Mouse (Mus musculus): ENCODE data around the gene Pik3ap1.

The Pik3ap1 gene

GRCm38 (mm10) chr19:41369557-41370460 lies 15.1 kb downstream of the Pik3ap1 start:
- DNase-seq (ENCODE audit: low spot score): no peak

DNA sequence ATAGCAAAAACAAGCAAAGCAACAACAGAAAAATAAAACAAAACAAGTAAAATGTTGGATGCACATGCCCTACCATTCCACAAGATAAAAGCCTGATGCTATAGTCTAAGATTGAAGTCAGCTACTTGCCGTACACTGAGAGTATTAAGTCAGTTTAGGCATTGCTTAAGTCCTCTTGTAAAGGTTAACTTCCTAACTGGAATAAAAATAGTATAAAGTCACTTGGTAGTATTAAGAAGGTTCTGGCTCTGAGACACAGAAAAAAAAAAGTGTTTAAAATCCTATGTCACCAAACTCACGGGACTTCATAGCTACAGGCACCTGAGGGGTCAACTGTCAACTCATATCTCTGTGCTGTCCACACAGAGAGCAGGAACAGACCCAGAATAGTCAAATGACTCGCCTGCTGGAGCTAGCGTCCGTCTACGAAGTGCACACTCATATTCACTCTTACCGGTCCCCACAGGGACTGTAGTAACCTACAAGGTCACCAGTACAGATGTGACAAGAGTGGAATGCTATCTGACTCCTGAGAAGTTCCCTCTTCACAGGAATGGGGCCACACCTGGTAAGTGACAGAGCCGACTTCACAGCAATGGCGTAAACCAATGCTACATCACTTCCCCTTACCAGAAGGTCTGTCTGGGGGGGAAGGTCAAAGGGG lies 17.9 kb downstream of the Pik3ap1 start:
- DNase-seq (ENCODE audit: low spot score): no peak

DNA sequence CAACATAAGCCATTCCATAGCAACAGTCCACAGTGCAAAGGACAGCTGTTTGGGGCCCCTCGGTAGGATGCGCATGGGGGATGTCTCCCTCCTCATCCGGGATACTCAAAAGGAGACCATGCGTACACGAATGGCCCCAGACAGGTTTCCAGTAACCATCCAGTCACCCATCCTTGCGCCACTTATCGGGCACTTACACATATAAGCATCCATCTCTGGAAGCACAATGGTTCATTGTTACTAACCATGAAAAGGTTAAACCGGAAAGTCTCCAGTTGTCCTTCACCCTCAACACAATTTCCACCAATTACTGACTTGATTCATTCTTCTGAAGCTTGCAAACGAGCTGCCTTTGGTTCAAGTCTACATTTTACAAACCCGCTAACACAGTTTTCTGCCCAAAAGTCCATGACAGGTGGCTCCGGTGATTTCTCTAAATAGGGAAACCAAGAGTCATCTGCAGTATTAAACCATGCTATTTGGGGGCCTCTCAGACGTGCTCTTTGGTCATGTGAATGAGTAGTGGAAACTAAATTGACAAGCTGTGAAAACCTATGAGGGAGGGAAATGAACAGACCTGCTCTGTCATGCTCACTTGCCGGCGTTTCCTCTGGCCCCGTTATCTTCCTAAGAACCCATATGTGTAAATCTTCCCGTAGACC lies 18.6 kb downstream of the Pik3ap1 start:
- no peak for DNase-seq (ENCODE audit: low spot score)

- no peak for DNase-seq (ENCODE audit: low spot score)
These were observed 19.3 kb downstream of the Pik3ap1 start for GRCm38 (mm10) chr19:41365570-41365969.

GRCm38 (mm10) chr19:41364509-41364908 lies 20.4 kb downstream of the Pik3ap1 start:
- no peak for DNase-seq (ENCODE audit: low spot score)

- DNase-seq (ENCODE audit: low spot score): no peak
These were observed 21.9 kb downstream of the Pik3ap1 start for GRCm38 (mm10) chr19:41362963-41363362.

- DNase-seq (ENCODE audit: low spot score): no peak
These were observed 24.4 kb downstream of the Pik3ap1 start for GRCm38 (mm10) chr19:41360459-41360858.

- DNase-seq (ENCODE audit: low spot score): no peak
These were observed 30.5 kb downstream of the Pik3ap1 start for GRCm38 (mm10) chr19:41354287-41354951.

GRCm38 (mm10) chr19:41349624-41350023 lies 35.3 kb downstream of the Pik3ap1 start:
- DNase-seq (ENCODE audit: low spot score): no peak

DNA sequence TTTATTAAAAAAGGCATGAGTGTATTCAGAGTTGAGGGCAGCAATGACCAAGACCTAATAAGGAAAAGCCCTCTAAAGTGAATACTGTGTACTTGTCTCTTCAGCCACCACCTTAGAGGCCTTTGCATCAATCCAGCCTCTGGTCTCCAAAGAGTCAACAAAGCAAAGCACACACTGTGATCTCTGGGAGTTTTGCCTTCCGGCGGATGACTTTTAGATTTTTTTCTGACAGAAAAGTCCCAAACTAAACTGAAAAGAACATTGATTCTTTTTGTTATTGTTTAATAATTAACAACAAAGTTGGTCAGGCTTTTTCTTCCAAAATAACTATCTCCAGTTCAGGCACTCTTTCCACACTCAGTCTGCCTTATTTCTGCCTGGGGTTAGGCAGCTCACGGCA lies 36.7 kb downstream of the Pik3ap1 start:
- DNase-seq (ENCODE audit: low spot score): no peak

- no peak for DNase-seq (ENCODE audit: low spot score)
These were observed 37.6 kb downstream of the Pik3ap1 start for GRCm38 (mm10) chr19:41347326-41347725.

GRCm38 (mm10) chr19:41346099-41346850 lies 38.6 kb downstream of the Pik3ap1 start:
- DNase-seq (ENCODE audit: low spot score): peak; percentile 58

DNA sequence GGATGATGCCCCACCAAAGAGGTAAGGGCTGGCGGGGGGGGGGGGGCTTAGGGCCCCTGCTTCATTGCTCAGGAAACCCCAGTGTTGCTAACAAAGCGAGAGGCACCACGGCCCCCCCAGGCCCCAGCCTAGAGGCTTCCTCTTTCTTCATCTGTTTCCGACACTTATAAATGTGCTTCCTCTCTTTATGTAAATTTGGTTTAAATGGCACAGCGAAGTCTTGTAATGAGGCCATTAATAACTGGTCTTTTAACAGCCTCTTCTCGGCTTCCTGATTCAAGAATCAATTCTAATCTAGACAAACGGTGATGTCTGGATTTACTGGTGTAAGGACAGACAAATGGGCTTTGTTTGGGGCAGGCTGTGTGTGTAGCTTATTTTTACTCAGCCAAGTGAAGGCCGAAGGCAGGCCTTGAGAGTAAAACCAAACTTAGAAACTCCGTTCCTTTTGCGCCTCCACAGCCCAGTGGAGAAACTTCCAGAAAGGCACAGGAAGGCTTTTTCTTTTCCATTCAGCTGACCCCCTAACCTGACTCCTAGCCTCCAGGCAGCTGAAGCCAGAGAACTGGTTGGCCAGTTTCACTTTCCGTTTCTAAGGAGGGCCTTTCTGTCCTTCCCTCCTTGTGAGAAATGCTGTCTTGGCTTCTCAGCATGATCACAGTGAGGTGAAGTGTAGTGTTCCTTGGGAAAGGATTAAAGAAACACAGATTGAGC lies 39.7 kb downstream of the Pik3ap1 start:
- DNase-seq (ENCODE audit: low spot score): no peak

- DNase-seq (ENCODE audit: low spot score): no peak
These were observed 40.3 kb downstream of the Pik3ap1 start for GRCm38 (mm10) chr19:41344666-41345027.

DNA sequence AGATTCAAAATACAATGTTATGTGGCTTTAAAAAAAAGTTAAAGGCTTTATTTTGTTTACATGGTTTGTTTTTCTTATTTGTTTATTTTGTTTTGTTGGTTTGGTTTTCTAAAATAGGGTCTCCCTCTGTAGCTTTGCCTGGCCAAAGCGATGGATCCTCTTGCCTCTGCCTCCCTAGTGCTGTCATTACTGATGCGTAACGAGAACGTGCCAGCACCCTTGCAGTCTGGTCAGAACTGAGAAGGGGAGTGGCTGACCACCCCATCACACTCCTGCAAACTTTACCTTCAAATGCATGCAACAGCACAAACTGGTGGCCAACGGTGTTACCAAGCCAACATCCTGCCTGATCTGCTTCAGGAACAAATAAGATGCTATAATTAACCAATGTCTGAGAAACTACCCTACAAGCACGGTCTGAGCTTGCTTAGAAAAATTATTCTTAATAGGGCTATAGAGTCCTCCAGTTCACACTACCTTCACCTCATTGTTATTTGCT lies 42.3 kb downstream of the Pik3ap1 start:
- no peak for DNase-seq (ENCODE audit: low spot score)

DNA sequence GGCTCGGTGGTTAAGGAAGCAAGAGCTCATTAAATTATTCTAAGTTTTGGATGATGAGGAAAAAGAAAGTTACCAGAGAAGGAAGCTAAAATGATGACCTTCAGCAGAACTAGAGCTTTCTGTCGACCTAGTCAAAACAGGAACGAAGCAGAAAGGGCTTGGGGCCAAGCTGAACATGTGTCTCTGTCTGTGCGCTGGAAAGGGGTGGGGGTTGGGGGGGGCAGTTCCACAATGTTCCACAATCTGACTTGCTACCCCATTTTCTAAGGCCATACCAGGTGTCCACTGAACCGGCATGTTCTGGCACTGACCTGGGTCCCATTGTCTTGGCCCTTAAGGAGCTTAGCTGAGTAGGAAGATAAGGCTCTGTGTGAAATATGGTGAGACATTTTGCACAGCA lies 43.2 kb downstream of the Pik3ap1 start:
- DNase-seq (ENCODE audit: low spot score): no peak

DNA sequence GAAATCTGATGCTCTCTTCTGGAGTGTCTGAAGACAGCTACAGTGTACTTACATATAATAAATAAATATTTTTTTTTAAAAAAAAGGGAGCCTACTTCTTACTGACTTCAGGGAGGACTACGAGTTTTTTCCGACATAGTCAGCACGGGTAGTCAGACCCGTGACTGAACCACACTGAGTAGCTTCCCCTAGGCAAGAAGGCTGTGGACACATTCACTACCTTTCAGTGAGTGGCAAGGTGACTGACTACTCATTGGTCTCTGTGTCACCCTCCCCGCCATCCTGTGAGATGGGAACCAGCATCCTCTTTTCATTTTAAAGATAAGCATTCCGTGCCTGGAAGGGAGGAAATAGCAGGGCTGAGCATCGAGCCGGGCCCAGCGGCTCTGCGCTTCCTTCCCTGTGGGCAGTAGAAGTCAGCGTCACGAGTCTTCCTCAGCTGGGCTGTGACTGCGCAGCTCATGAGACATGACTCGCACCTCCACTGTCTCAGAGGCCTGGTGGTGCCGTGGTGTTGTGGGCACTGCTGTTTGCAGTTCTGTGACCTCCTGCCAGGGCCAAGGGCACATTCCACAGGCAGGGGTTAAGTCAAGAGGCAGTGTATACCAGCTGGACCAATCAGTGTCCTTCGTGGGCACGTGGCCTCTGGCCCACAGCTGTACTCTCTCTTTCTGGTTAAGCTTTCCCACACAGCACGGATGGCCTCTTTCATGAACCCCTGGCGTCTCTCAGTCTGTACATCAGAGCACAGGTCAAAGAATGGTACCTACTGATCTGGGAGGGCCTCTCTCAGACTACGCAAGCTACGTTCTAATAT lies 45.7 kb downstream of the Pik3ap1 start:
- no peak for DNase-seq (ENCODE audit: low spot score)

DNA sequence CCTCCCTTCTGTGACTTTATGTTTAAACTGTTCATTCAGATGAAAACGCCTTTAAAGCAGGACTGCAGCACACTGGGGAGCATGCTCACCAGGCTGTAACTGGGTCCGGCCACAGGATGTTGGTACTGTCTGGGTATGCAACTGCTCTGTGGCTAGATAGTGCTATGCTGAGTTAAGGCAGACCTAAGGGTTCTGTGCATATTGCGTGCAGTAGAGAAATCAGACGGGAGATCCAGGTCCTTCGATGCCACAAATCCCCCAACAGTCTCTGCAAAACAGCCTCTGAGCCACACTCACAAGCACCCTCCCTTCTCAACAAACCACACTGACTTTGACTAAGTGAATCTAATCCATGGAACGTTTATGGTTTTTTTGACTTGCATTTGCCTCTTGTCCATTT lies 46.5 kb downstream of the Pik3ap1 start:
- no peak for DNase-seq (ENCODE audit: low spot score)

GRCm38 (mm10) chr19:41335721-41336120 lies 49.2 kb downstream of the Pik3ap1 start:
- no peak for DNase-seq (ENCODE audit: low spot score)

DNA sequence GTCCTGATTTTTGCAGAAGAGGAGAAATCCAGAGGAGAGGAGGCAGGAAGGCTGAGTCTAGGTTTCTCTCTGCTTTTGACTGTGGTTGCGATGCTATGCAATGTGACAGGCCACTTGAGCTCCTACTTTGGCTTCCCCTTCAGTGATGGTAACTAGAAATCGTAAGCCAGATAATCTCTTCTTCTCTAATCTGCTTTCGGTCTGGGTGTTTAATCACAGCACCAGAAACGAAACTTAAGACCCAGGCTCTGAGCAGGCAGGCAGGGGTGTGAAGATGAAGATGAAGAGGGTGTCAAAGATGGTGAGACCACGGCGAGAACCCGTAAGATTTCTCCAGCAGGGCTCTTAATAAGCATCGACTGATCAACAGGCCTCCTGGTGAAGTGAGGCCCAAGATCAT lies 51.9 kb downstream of the Pik3ap1 start:
- no peak for DNase-seq (ENCODE audit: low spot score)

All from retina, embryonic 14.5 days (tissue).